Comparison of ENCODE assay signal across 22 mouse cellular contexts in genomic region chr1:119163114-119163740, GRCm38 (mm10).
DNase-seq lines count a peak whose midpoint lies in the region; ATAC-seq lines count a peak whose summit lies in the region.
"Had no signal": no experiment of that assay in that cellular context is flagged by ENCODE, and none has a peak within 500 bp of the region (broad histone marks: within the 10 kb centered on the region; RNA-seq: fewer than 3 reads in every experiment).

No protein-coding gene starts in this region.

- intact Hi-C loops in left cerebral cortex, postnatal 36 days (cut with DNase I) = no loop called here

- no peak overlapping the region for H3K9ac ChIP-seq in heart, embryonic 11.5 days (ENCODE audit: low read depth, low read length)
- H3K9ac ChIP-seq: embryonic facial prominence, embryonic 13.5 days; forebrain, embryonic 12.5 days; hindbrain, embryonic 12.5 days had no signal

- H3K4me3 ChIP-seq in heart, embryonic 11.5 days (ENCODE audit: low read depth, low read length) = no peak overlapping the region
- H3K4me3 ChIP-seq: embryonic facial prominence, embryonic 13.5 days; forebrain, embryonic 12.5 days; hindbrain, embryonic 12.5 days had no signal

- H3K27me3 ChIP-seq in heart, embryonic 11.5 days (ENCODE audit: control insufficient read depth, insufficient read depth, low read length) = no peaks in the 10 kb centered on the region
- H3K27me3 ChIP-seq: embryonic facial prominence, embryonic 13.5 days; forebrain, embryonic 12.5 days; hindbrain, embryonic 12.5 days had no signal

- no peaks in the 10 kb centered on the region for H3K4me1 ChIP-seq in heart, embryonic 11.5 days (ENCODE audit: control insufficient read depth, insufficient read depth, low read length)
- H3K4me1 ChIP-seq: embryonic facial prominence, embryonic 13.5 days; hindbrain, embryonic 12.5 days had no signal

- 84% methylated on average over 7 of the region's 7 CpGs for WGBS in heart, embryonic 11.5 days (ENCODE audit: insufficient replicate concordance)

- ATAC-seq in frontal cortex, adult (ENCODE audit: low TSS enrichment) = peak; percentile 60
- ATAC-seq in heart, embryonic 11.5 days (replicated peaks; ENCODE audit: insufficient number of reproducible peaks, low FRiP score, low TSS enrichment) = no peak
- ATAC-seq: CD4-positive, CD25-positive, alpha-beta regulatory T cell, adult 4 months; forebrain, embryonic 16.5 days; hindbrain, embryonic 16.5 days; inflammation-experienced regulatory T-cells, adult 6 months had no signal

- H3K27ac ChIP-seq in heart, embryonic 11.5 days (ENCODE audit: low read depth, low read length) = no peak overlapping the region
- H3K27ac ChIP-seq: embryonic facial prominence, embryonic 13.5 days; forebrain, embryonic 12.5 days; hindbrain, embryonic 12.5 days had no signal

- DNase-seq in frontal cortex, postnatal 10 days (ENCODE audit: low spot score in 2 of 2) = no peak
- peak; percentile 91 for DNase-seq in heart, adult 11 months
- DNase-seq in left cerebral cortex, postnatal 36 days (ENCODE audit: low spot score in 2 of 2) = peak; percentile 7 to 8
- DNase-seq in left cerebral cortex, adult 11 months (ENCODE audit: low spot score) = no peak
- DNase-seq in adipocyte (ENCODE audit: low spot score) = peak; percentile 58
- DNase-seq in cerebellum, postnatal 14 days = no peak
- DNase-seq: B cell, adult 2 months; cerebellum, adult 11-12 months; cerebellum, adult 9-10 months; cerebellum, postnatal 36 days; heart, postnatal 10 days; heart, postnatal 4 days had no signal

- H3K9me3 ChIP-seq in heart, embryonic 11.5 days (replicated peaks; ENCODE audit: control insufficient read depth, low read length) = no peaks in the 10 kb centered on the region
- H3K9me3 ChIP-seq: embryonic facial prominence, embryonic 13.5 days; forebrain, embryonic 12.5 days; hindbrain, embryonic 12.5 days had no signal

- no peak overlapping the region for H3K4me2 ChIP-seq in heart, embryonic 11.5 days
- H3K4me2 ChIP-seq: embryonic facial prominence, embryonic 13.5 days; forebrain, embryonic 12.5 days; hindbrain, embryonic 12.5 days had no signal

- no peaks in the 10 kb centered on the region for H3K36me3 ChIP-seq in heart, embryonic 11.5 days (ENCODE audit: control insufficient read depth, insufficient read depth, low read length)
- H3K36me3 ChIP-seq: embryonic facial prominence, embryonic 13.5 days; forebrain, embryonic 12.5 days; G1E; hindbrain, embryonic 12.5 days had no signal

Comparison
In these comparisons a context has a peak if more than half of its experiments do, and no peak if none do; other contexts are left out.
1. DNase-seq: peak in heart, adult 11 months (single experiment), left cerebral cortex, postnatal 36 days (2 of 2) and adipocyte (single experiment); none in frontal cortex, postnatal 10 days (0 of 2), left cerebral cortex, adult 11 months (single experiment) and cerebellum, postnatal 14 days (0 of 2).